Mouse (Mus musculus) liver, adult 2 months (tissue): ENCODE results near the gene Rgs9bp.

Experiments used
- CTCF ChIP-seq: fragments of 200-500 bp; IDR thresholded peaks from 2 replicates; pipeline ENCODE4 v1.5.1; 2011; ENCODE audit warnings: low read depth, low read length, control low read depth
- POLR2A ChIP-seq: fragments of 200-500 bp; IDR thresholded peaks from 2 replicates; pipeline ENCODE4 v1.6.1; 2011; ENCODE audit warnings: low read length, control low read depth; ENCODE audit not compliant: insufficient read depth; ENCODE audit errors: extremely low read depth

- TF ChIP-seq POLR2A, result no peak
- no peak for TF ChIP-seq CTCF
These were observed 8.9 kb upstream of the Rgs9bp start for GRCm38 (mm10) chr7:35594311-35594710.
